Mouse (Mus musculus) C2C12 (cell line): ENCODE measurements around the gene Txndc16. TPM values are rescaled to one million over a fixed set of nuclear protein-coding genes. Genes with fewer than 3 reads are reported as not detected.

Experiments
- H3K27me3 ChIP-seq: one replicate; pipeline ENCODE4 v1.6.1; 2011; ENCODE audit not compliant: control insufficient read depth, insufficient read depth, insufficient read length
- H3K36me3 ChIP-seq: one replicate; pipeline ENCODE4 v1.6.1; 2011; ENCODE audit not compliant: control insufficient read depth, insufficient read depth
- H3K4me3 ChIP-seq: one replicate; pipeline ENCODE4 v1.5.1; 2011; ENCODE audit warnings: mild to moderate bottlenecking, control low read depth; ENCODE audit not compliant: poor library complexity, insufficient read depth, severe bottlenecking
- H3K79me2 ChIP-seq: one replicate; pipeline ENCODE4 v1.6.1; 2011; ENCODE audit not compliant: control insufficient read depth, insufficient read depth
- H3K79me3 ChIP-seq: one replicate; pipeline ENCODE4 v1.6.1; 2011; ENCODE audit warnings: low read depth, control low read depth
- H3ac ChIP-seq: one replicate; pipeline ENCODE3; 2011; ENCODE audit warnings: low read depth; ENCODE audit not compliant: control insufficient read depth, insufficient read length
- CEBPB ChIP-seq: IDR thresholded peaks from one replicate; pipeline ENCODE4 v1.6.1; 2011; ENCODE audit warnings: low read depth, mild to moderate bottlenecking, control low read depth, moderate library complexity
- CTCF ChIP-seq: IDR thresholded peaks from one replicate; pipeline ENCODE4 v1.5.1; 2011; ENCODE audit not compliant: control insufficient read depth, insufficient read depth, insufficient read length
- FOSL1 ChIP-seq: IDR thresholded peaks from one replicate; pipeline ENCODE4 v1.8.0; 2011; ENCODE audit warnings: mild to moderate bottlenecking, low read length; ENCODE audit not compliant: poor library complexity, insufficient read depth, severe bottlenecking
- MAX ChIP-seq: IDR thresholded peaks from one replicate; pipeline ENCODE4 v1.6.1; 2011; ENCODE audit warnings: mild to moderate bottlenecking, control low read depth
- MYOD1 ChIP-seq: IDR thresholded peaks from one replicate; pipeline ENCODE4 v1.6.1; 2011; ENCODE audit warnings: low read depth; ENCODE audit not compliant: control insufficient read depth, insufficient read length
- MYOG ChIP-seq: IDR thresholded peaks from one replicate; pipeline ENCODE4 v1.6.1; 2011; ENCODE audit not compliant: control insufficient read depth, insufficient read length; ENCODE audit errors: extremely low read depth
- USF1 ChIP-seq: IDR thresholded peaks from one replicate; pipeline ENCODE4 v1.6.1; 2011; ENCODE audit warnings: low read depth, mild to moderate bottlenecking, control low read depth, moderate library complexity
- polyA plus RNA-seq: library from polyadenylated mRNA; unstranded; fragments of >200 nt; fragmentation: generic; extraction: Trizol; gene quantifications from one replicate; pipeline ENCODE4 v1.2.1, GENCODE M21; 2012; ENCODE audit warnings: missing spikeins

The Txndc16 gene
- polyA plus RNA-seq, 1 experiment = 0.67 TPM

DNA sequence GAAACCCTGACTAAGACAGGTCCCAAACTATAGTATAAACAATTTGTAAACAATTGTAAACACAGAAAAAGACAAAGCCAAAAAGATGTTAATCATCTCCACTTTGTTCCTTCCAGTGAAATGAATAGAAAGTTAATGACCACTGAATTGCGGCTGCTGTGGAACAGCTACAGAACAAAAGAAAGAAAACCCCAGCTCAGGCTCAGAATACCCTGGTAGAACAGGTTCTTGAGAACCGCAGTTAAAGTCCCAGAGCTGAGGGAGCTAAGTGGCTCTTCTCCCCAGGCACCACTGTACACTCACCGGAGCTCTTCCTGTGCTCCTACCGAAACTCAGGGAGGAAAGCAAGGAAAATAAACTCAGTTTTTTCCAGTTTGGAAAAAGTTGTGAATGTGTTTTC is 9.4 kb downstream of the Txndc16 start:
- H3K79me2 ChIP-seq = no peaks in the 10 kb centered on the region
- H3K36me3 ChIP-seq = no peaks in the 10 kb centered on the region
- TF ChIP-seq MAX (no peak), USF1 (no peak), FOSL1 (no peak), MYOD1 (no peak), CTCF (no peak)
- no peak overlapping the region for H3K4me3 ChIP-seq
- no peaks in the 10 kb centered on the region for H3K27me3 ChIP-seq
- H3K79me3 ChIP-seq = no peaks in the 10 kb centered on the region
- H3ac ChIP-seq = no peak overlapping the region

DNA sequence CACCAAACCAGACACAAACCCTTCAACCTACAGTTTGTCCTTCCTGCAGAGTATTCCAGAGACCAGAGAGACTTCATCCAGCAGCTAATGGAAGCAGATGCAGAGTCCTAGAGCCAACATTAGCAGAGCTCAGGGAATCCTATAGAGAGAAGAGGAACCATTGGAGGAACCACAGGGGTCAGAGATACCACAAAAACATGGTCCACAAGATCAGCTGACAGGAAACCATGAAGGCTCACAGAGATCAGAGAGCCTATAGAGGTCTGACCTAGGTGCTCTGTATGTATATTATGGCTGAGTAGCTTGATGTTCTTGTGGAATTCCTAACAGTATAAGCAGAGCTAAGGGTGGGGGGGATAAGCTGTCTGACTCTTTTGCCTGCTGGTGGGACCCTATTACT is 19.5 kb downstream of the Txndc16 start:
- Histone ChIP-seq H3ac (no peak overlapping the region), H3K36me3 (no peaks in the 10 kb centered on the region), H3K27me3 (no peaks in the 10 kb centered on the region), H3K79me2 (no peaks in the 10 kb centered on the region), H3K79me3 (no peaks in the 10 kb centered on the region), H3K4me3 (no peak overlapping the region)
- TF ChIP-seq MYOD1 = no peak
- no peak for TF ChIP-seq USF1
- no peak for TF ChIP-seq MYOG
- TF ChIP-seq CEBPB = no peak
- TF ChIP-seq FOSL1 = no peak

DNA sequence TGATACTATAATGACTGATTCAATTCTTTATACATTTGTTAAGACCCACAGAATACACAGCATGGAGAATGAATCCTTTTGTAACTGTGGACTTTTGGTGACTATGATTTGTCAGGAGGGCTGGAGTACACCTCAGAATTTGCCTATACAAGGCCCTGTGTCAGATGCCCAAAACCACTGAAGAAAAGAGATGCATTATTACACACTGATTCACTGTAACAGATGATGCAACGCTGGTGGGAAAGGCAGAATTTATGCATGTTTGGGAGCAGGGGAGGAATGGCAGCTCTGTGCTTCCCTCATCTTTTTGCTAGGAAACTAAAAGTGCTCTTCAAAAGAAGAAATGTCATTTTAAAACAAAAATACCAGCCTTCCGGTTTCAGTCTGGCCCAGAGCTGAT is 29.1 kb downstream of the Txndc16 start:
- no peak overlapping the region for H3K4me3 ChIP-seq
- H3K79me3 ChIP-seq = no peaks in the 10 kb centered on the region
- TF ChIP-seq MYOG (no peak), CTCF (no peak), MAX (no peak)
- H3K36me3 ChIP-seq = no peaks in the 10 kb centered on the region
- no peaks in the 10 kb centered on the region for H3K27me3 ChIP-seq
- H3K79me2 ChIP-seq = no peaks in the 10 kb centered on the region
- H3ac ChIP-seq = no peak overlapping the region

DNA sequence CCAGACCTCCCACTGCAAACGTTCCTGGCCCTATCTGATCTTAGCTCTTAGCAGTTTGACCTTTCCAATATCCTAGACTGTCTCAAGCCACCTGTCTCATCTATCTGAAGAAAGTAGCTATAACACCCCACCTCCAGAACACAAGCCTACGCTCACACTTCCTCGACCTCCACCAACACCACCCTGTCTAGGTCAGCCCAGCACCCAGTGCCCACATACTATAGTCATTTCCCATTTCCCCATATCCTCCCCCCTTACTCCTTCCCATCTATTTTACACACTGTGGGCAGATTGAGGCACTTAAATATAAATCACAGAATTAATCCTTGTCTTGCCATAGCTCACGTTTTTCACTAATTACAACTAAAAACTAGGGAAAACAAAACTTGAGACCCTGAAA is 38.5 kb downstream of the Txndc16 start:
- no peaks in the 10 kb centered on the region for H3K27me3 ChIP-seq
- H3K36me3 ChIP-seq = no peaks in the 10 kb centered on the region
- H3ac ChIP-seq = no peak overlapping the region
- no peak for TF ChIP-seq MAX
- H3K79me2 ChIP-seq = no peaks in the 10 kb centered on the region
- no peaks in the 10 kb centered on the region for H3K79me3 ChIP-seq
- no peak overlapping the region for H3K4me3 ChIP-seq

DNA sequence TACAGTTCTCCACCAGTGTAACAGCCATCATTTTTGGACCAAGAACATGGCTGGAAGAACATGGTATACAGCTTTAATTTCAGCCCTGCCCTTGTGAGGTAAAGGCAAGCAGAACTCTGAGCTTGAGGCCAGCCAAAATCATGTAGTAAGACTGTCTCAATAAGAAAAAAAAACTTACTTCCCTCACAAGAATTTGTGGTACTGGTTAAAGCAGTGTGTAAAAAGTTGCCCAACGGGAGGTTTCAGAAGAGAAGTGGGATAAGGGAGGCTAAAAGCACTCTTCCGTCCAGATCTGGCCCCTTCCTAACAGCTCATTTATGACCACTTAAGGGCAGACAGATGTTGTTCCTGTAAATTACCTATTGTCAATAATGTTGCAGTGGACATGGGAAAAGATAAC is 40.5 kb downstream of the Txndc16 start:
- no peaks in the 10 kb centered on the region for H3K79me2 ChIP-seq
- H3K27me3 ChIP-seq = peaks cover 4% of the 10 kb centered on the region
- H3ac ChIP-seq = no peak overlapping the region
- no peaks in the 10 kb centered on the region for H3K79me3 ChIP-seq
- no peak overlapping the region for H3K4me3 ChIP-seq
- H3K36me3 ChIP-seq = no peaks in the 10 kb centered on the region
- TF ChIP-seq MYOD1 (no peak), MAX (no peak), CTCF (no peak)

DNA sequence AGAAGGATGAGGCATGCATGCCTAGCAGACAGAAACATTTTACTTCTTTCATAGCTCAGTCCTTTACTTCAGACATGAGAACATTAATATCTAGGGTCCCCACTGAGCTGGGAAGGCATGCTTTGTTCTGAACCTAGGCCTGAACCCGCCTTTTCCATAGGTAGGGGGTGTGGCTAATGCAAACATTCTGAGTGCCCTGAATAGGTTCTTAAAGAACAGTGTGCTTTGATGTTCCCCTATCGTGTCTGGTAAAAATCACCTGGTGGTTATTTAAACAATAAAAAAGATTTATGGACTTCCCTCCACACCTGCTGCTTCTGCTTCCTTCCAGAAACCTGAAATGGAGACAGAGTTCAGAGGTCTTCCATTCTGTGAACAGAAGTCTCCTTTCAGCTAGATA is 40.9 kb downstream of the Txndc16 start:
- H3ac ChIP-seq = no peak overlapping the region
- H3K27me3 ChIP-seq = peaks cover 4% of the 10 kb centered on the region
- H3K79me2 ChIP-seq = no peaks in the 10 kb centered on the region
- no peaks in the 10 kb centered on the region for H3K36me3 ChIP-seq
- TF ChIP-seq MYOD1 (no peak), MAX (no peak), CEBPB (no peak), MYOG (no peak), USF1 (no peak), FOSL1 (no peak), CTCF (no peak)
- H3K4me3 ChIP-seq = no peak overlapping the region
- no peaks in the 10 kb centered on the region for H3K79me3 ChIP-seq
